Mouse (Mus musculus): ENCODE measurements around the gene Ndufb5.
"Not testable (repeated sequence)": the region's sequence is repeated elsewhere in the genome, so short reads cannot be mapped to it uniquely, and the experiment has no call there.

Ndufb5 gene

DNA sequence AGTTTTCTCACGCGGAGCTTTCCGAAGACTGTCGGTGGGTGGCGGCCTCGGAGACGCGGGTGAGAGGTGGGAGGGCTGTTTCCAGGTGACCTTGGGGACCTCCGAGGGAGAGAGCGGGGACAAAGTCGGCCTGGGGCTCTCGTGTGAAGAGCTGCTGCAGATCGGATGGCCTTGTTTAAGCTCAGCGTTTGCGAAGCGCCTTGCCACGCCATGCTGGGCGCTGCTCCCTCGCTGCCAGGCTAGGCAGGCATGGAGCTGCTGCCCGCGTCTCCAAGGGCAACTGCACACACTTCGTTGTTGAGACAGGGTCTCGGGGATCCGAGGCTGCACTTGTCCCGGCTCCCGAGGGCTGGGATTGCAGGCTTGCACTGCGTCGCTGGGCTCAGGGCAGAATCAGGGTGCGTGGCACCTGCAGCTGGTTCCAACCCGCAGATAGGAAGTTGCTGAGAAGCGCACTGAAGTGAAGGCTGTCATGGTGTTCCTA, 424 bp downstream of the Ndufb5 start, which contains the start of gene Mrpl47:
Mrpl47 (minus strand) TSS at position 434 of the 484 bp plus-strand sequence.
- DNase-seq = no peak

DNA sequence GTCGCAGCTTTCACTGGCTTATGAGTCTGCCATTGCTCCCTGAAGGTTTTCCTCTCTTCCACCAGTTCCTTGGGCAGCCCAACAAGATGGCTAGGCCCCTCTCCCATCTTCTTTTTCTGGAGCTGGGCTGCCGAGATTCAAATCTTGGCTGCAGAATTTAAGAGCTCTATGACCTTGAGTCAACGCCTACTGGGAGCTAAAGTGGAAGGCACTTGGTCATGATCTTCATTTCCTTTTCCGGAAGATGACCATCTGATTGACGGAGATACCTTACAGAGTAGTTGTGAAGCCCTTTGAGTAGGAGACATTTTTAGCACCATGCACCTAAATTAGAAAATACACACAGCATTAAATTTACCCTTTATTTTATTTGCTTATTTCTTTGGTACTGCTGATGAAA, 1.8 kb downstream of the Ndufb5 start:
- DNase-seq = no peak

DNA sequence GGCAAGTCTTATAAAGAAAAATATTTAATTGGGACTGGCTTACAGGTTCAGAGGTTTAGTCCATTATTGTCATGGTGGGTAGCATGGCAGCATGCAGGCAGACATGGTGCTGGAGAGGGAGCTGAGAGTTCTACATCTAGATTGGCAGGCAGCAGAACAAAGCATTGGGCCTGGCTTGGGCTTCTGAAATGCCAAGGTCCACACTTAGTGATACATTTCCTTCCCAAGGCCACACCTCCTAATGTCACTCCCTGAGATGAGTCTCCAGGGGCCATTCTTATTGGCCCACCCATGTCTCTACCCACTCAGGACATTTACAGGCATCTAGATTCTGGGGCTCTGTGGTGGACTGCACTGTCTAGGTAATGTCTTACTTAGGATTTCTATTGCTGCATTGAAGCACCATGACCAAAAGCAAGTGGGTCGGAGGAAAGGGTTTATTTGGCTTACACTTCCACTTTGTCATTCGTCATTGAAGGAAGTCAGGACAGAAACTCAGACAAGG, 5.5 kb downstream of the Ndufb5 start:
- DNase-seq = no peak

DNA sequence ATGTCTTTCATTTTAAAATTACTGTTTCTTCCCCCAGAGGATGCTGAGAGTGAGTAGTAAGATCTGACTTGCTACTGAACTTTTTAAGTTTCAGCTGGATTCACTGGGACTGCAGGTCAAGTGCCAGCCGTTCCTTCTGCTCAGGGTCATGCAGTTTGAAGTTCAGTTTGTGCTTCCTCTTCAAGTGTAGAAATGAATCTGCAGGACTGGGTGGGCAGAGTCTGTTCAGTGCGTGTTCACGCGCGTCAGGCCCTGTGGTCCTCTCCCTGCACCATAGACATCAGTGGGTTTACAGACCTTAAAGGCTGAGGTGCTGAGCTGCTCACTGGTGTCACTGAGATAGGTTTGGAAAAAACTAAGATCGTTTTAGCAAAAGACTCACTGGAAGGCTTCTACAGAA, 8.2 kb downstream of the Ndufb5 start:
- no peak for DNase-seq

DNA sequence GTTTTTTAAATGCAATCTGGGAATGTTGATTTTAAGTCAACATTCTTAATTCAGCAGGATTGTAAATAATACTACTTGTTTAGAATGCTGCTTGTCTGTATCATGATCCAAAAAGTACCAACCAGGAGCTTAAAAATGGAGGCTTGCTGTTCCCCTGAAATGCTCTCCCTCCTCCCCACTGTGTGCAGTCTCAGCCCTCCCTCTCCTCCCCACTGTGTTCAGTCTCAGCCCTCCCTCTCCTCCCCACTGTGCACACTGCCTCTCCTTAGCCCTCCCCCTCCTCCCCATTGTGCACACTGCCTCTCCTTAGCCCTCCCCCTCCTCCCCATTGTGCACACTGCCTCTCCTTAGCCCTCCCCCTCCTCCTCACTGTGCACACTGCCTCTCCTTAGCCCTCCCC, 8.6 kb downstream of the Ndufb5 start:
- DNase-seq = not testable (repeated sequence)

DNA sequence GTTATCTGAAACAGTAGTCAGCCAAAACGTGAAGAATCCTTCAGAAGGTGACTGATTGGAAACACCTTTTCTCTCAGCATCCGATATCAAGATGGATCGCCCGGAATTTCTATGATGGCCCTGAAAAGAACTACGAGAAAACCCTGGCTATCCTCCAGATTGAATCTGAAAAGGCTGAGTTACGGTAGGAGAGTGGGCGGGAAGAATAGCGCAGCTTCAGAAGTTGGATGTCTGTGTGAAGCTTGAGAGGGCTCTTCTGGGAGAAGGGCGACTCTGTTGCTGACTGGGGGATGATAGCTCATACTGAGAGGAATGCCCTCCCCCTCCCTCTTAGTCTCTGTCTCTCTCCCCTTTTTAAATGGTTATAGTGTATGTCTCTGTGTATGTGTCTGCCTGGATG, 11.6 kb downstream of the Ndufb5 start:
- DNase-seq = no peak

DNA sequence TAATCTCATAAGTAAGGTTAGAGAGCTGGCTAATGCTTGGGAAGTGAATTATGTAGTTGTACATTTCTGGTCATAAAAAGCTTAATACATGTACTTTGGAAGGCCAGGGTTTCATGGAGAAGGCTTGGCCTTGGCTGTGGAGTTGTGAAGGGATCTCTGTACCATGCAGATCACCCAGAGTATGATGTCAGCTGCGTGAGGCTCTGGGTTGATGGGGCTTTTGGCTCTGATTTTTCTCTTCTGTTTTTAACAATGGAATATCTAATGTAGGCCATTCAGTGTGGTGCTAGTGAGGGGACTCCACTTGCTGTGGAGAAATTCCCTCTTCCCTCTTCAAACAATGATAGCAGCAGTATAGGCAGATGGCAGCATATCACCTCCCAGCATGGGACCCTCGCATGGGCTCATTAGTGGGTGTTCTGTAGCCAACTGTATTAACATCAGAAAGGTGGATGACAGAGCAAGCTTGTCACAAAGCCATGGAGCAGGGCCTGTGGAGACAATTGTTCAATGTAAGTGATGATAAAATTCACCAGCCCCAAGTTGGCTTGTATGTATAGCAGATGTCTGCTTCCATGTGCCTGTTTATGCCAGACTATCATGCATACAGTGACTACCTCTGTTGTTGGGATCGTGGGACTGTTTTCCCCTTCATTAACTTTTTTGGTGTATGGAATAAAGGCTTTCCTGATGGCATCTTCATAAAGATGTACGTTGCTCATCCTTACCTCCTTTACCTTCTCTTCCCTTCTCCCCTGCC, 13.2 kb downstream of the Ndufb5 start:
- no peak for DNase-seq

DNA sequence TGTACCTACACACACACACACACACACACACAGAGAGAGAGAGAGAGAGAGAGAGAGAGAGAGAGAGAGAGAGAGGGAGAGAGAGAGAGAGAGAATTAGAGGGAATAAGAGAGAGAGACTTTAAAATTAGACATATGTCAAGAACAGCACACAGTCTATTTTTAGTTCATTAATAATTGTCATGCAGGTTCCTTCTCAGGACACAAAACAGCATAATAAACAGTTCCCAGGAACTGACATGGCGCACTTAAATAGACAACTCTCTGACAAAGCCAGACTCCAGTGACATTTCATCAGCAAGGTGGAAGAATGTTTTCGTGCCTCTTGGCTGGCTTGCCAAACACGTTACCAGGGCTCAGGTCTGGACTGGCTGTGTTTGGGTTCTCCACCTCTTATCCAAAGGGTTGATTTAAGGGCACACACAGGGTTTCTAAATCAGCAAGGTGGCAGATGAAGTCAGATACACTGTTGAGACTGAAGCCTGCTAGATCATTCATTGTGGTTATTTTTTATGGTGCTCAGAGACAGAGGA, 17.7 kb downstream of the Ndufb5 start:
- no peak for DNase-seq

DNA sequence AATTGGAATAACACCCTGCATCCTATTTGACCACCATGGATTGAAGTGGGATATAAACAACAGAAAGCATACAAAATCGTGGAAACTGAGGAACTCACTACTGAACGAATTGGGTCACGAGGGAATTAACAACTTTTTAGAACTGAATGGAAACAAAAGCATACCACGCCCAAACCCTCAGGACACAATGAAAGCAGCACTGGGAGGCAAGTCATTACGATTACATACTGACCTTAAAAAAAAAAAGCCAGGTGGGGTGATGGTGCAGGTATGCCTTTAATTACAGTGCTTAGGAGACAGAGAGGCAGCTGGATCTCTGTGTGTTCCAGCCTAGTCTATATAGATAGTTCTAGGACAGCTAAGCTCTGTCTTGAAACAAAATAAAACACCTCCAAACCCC, 22.4 kb downstream of the Ndufb5 start:
- no peak for DNase-seq

DNA sequence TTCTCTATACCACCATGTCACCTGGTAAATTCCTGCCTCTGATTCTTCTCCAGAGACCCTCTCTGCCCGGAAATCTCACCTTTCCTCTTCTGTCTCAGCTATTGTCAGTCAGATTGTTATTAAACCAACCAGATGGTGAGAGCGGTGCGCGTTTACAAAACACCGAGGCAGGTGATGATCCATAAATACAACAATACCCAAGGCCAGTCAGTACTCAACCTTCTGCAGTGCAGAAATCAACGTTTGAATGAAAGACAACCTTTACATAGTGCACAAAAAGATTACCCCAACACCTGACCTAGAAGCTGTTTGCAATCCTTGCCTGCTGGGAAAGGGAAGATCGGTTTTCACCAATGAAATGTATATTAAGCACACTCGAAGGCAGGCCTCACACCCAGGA, 26.2 kb downstream of the Ndufb5 start:
- no peak for DNase-seq

DNA sequence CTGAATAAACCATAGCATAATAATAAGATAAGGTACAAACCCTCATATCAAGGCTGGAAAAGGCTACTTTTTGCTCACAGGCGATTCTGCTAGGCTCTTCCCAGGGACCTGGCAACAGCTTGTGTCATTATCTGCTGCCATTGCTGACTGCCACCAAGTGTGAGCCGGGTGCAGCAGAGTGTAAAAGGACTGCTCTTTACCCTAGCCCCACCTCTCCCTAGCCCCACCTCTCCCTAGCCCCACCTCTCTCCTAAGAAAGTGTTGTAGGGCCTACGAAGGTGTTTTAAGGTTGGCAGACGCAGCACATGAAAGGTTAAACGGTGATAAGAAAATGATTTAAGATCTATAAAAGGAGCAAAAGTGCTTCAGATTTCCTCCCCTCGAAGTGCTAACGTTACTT, 27.1 kb downstream of the Ndufb5 start:
- no peak for DNase-seq

DNA sequence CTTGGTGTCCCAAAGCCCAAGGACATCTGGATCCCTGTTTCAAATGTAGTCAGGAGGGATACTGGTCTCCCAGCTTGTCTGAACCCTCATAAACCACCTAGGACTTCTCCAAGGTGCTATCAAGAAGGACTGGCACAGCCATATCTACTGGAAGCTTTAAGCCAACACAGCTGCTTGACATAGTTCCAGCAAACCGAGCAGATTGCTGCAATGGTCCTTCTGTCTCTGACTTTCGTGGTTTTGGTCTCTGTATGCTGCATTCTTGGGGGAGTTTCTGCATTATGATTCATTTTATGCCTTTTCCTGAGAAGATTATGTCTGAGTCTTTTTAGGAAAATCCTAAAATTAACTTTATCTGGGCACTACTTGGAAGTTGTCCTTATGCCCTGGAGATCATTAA, 34.0 kb downstream of the Ndufb5 start:
- DNase-seq = no peak

Measured in B cell, adult 2 months (primary cell).